Mouse (Mus musculus) forebrain, embryonic 10.5 days (tissue): Measurements from ENCODE around the gene Glud1. TPM values are rescaled to one million over a fixed set of nuclear protein-coding genes. Genes with fewer than 3 reads are reported as not detected.

Experiments
- DNase-seq: peaks from one replicate; pipeline ENCODE4 v3.0.0-alpha.2; 2017; ENCODE audit warnings: low spot score; ENCODE audit errors: extremely low spot score
- H3K27ac ChIP-seq: fragments of 300-500 bp; sonication (generic); 2 replicates; pipeline ENCODE4 v1.5.1; 2016; ENCODE audit warnings: mild to moderate bottlenecking
- H3K27me3 ChIP-seq: fragments of 300-500 bp; sonication (generic); 2 replicates; pipeline ENCODE4 v1.6.1; 2016; ENCODE audit warnings: mild to moderate bottlenecking; ENCODE audit not compliant: poor library complexity, severe bottlenecking
- H3K36me3 ChIP-seq: fragments of 300-500 bp; sonication (generic); replicated peaks from 2 replicates; pipeline ENCODE4 v1.6.1; 2016; ENCODE audit warnings: mild to moderate bottlenecking, moderate library complexity
- H3K4me1 ChIP-seq: fragments of 300-500 bp; sonication (generic); 2 replicates; pipeline ENCODE4 v1.6.1; 2016
- H3K4me3 ChIP-seq: fragments of 300-500 bp; sonication (generic); 2 replicates; pipeline ENCODE4 v1.5.1; 2016; ENCODE audit warnings: mild to moderate bottlenecking, moderate library complexity
- H3K9me3 ChIP-seq: fragments of 300-500 bp; sonication (generic); 2 replicates; pipeline ENCODE4 v1.6.1; 2016; ENCODE audit warnings: mild to moderate bottlenecking, moderate library complexity
- WGBS: fragments of 180-500 bp; shearing (Covaris S2); methylation state at CpG from one replicate; pipeline ENCODE4 v1.1.7; 2016; 5-methylcytosine and 5-hydroxymethylcytosine counted together
- polyA plus RNA-seq: library from polyadenylated mRNA; unstranded; fragments of >200 nt; fragmentation: Nextera tagmentation; extraction: Ambion mirVana; gene quantifications from 2 replicates; pipeline ENCODE4 v1.2.1, GENCODE M21; 2016

The Glud1 gene
- polyA plus RNA-seq, 1 experiment from 2014 or later = 63.9 TPM

- Histone ChIP-seq H3K36me3 (peaks cover 41% of the 10 kb centered on the region), H3K9me3 (no peaks in the 10 kb centered on the region), H3K4me1 (peaks cover 27% of the 10 kb centered on the region), H3K4me3 (no peak overlapping the region), H3K27ac (no peak overlapping the region), H3K27me3 (no peaks in the 10 kb centered on the region)
- no peak for DNase-seq
- WGBS = over 99% methylated on average over 3 of the region's 3 CpGs
Observed at GRCm38 (mm10) chr14:34314796-34315195, 4.3 kb downstream of the Glud1 start.

GRCm38 (mm10) chr14:34316346-34316745 is 5.8 kb downstream of the Glud1 start:
- H3K27ac ChIP-seq = no peak overlapping the region
- WGBS = 98% methylated on average over 2 of the region's 2 CpGs
- H3K36me3 ChIP-seq = peaks cover 57% of the 10 kb centered on the region
- DNase-seq = no peak
- H3K9me3 ChIP-seq = no peaks in the 10 kb centered on the region
- no peaks in the 10 kb centered on the region for H3K27me3 ChIP-seq
- peaks cover 26% of the 10 kb centered on the region for H3K4me1 ChIP-seq
- no peak overlapping the region for H3K4me3 ChIP-seq

- DNase-seq = no peak
- no peak overlapping the region for H3K27ac ChIP-seq
- H3K36me3 ChIP-seq = peaks cover 62% of the 10 kb centered on the region
- no peak overlapping the region for H3K4me3 ChIP-seq
- peaks cover 17% of the 10 kb centered on the region for H3K4me1 ChIP-seq
- no peaks in the 10 kb centered on the region for H3K27me3 ChIP-seq
- H3K9me3 ChIP-seq = no peaks in the 10 kb centered on the region
- WGBS = 93% methylated on average over 3 of the region's 3 CpGs
Observed at GRCm38 (mm10) chr14:34317431-34317830, 6.9 kb downstream of the Glud1 start.

GRCm38 (mm10) chr14:34318113-34318512 is 7.6 kb downstream of the Glud1 start:
- peaks cover 68% of the 10 kb centered on the region for H3K36me3 ChIP-seq
- no peaks in the 10 kb centered on the region for H3K27me3 ChIP-seq
- peaks cover 10% of the 10 kb centered on the region for H3K4me1 ChIP-seq
- H3K4me3 ChIP-seq = no peak overlapping the region
- no peaks in the 10 kb centered on the region for H3K9me3 ChIP-seq
- no peak overlapping the region for H3K27ac ChIP-seq
- no peak for DNase-seq

- Histone ChIP-seq H3K9me3 (no peaks in the 10 kb centered on the region), H3K4me3 (no peak overlapping the region), H3K27ac (no peak overlapping the region), H3K27me3 (no peaks in the 10 kb centered on the region), H3K36me3 (peaks cover 87% of the 10 kb centered on the region), H3K4me1 (no peaks in the 10 kb centered on the region)
- 94% methylated on average over 5 of the region's 5 CpGs for WGBS
- DNase-seq = no peak
Observed at GRCm38 (mm10) chr14:34323576-34324085, 13.1 kb downstream of the Glud1 start.

- 96% methylated on average over 3 of the region's 3 CpGs for WGBS
- Histone ChIP-seq H3K9me3 (no peaks in the 10 kb centered on the region), H3K4me3 (no peak overlapping the region), H3K27ac (no peak overlapping the region), H3K36me3 (peaks cover 85% of the 10 kb centered on the region), H3K27me3 (no peaks in the 10 kb centered on the region), H3K4me1 (no peaks in the 10 kb centered on the region)
- no peak for DNase-seq
Observed at GRCm38 (mm10) chr14:34326606-34327005, 16.1 kb downstream of the Glud1 start.

GRCm38 (mm10) chr14:34327618-34328017 is 17.1 kb downstream of the Glud1 start:
- no peaks in the 10 kb centered on the region for H3K9me3 ChIP-seq
- no peaks in the 10 kb centered on the region for H3K4me1 ChIP-seq
- WGBS = 91% methylated on average over 1 of the region's 1 CpGs
- no peak overlapping the region for H3K27ac ChIP-seq
- peaks cover 92% of the 10 kb centered on the region for H3K36me3 ChIP-seq
- H3K27me3 ChIP-seq = no peaks in the 10 kb centered on the region
- no peak overlapping the region for H3K4me3 ChIP-seq
- no peak for DNase-seq

GRCm38 (mm10) chr14:34330657-34331158 is 20.2 kb downstream of the Glud1 start:
- no peak overlapping the region for H3K27ac ChIP-seq
- no peak for DNase-seq
- no peaks in the 10 kb centered on the region for H3K9me3 ChIP-seq
- no peaks in the 10 kb centered on the region for H3K4me1 ChIP-seq
- peaks cover 92% of the 10 kb centered on the region for H3K36me3 ChIP-seq
- H3K27me3 ChIP-seq = no peaks in the 10 kb centered on the region
- H3K4me3 ChIP-seq = no peak overlapping the region
- WGBS = 92% methylated on average over 9 of the region's 9 CpGs

GRCm38 (mm10) chr14:34331886-34332285 is 21.4 kb downstream of the Glud1 start:
- Histone ChIP-seq H3K4me1 (no peaks in the 10 kb centered on the region), H3K27ac (no peak overlapping the region), H3K36me3 (peaks cover 92% of the 10 kb centered on the region), H3K27me3 (no peaks in the 10 kb centered on the region), H3K4me3 (no peak overlapping the region), H3K9me3 (no peaks in the 10 kb centered on the region)
- WGBS = 94% methylated on average over 3 of the region's 3 CpGs
- no peak for DNase-seq

GRCm38 (mm10) chr14:34332476-34332875 is 21.9 kb downstream of the Glud1 start:
- Histone ChIP-seq H3K36me3 (peaks cover 92% of the 10 kb centered on the region), H3K4me1 (no peaks in the 10 kb centered on the region), H3K9me3 (no peaks in the 10 kb centered on the region), H3K27ac (no peak overlapping the region), H3K27me3 (no peaks in the 10 kb centered on the region), H3K4me3 (no peak overlapping the region)
- 91% methylated on average over 5 of the region's 5 CpGs for WGBS
- DNase-seq = no peak

GRCm38 (mm10) chr14:34339446-34339845 is 28.9 kb downstream of the Glud1 start:
- 65% methylated on average over 1 of the region's 1 CpGs for WGBS
- peaks cover 95% of the 10 kb centered on the region for H3K36me3 ChIP-seq
- no peak for DNase-seq
- H3K4me3 ChIP-seq = no peak overlapping the region
- no peaks in the 10 kb centered on the region for H3K9me3 ChIP-seq
- H3K4me1 ChIP-seq = no peaks in the 10 kb centered on the region
- no peaks in the 10 kb centered on the region for H3K27me3 ChIP-seq
- no peak overlapping the region for H3K27ac ChIP-seq

GRCm38 (mm10) chr14:34341993-34342392 is 31.5 kb downstream of the Glud1 start:
- no peaks in the 10 kb centered on the region for H3K27me3 ChIP-seq
- 0 out of 2 replicates have a peak, but pooled peaks cover 5% of the 10 kb centered on the region for H3K4me1 ChIP-seq
- 91% methylated on average over 4 of the region's 4 CpGs for WGBS
- H3K27ac ChIP-seq = no peak overlapping the region
- DNase-seq = no peak
- H3K4me3 ChIP-seq = no peak overlapping the region
- peaks cover 74% of the 10 kb centered on the region for H3K36me3 ChIP-seq
- H3K9me3 ChIP-seq = no peaks in the 10 kb centered on the region

GRCm38 (mm10) chr14:34343078-34343477 is 32.6 kb downstream of the Glud1 start:
- H3K27me3 ChIP-seq = no peaks in the 10 kb centered on the region
- 0 out of 2 replicates have a peak, but pooled peaks cover 5% of the 10 kb centered on the region for H3K4me1 ChIP-seq
- 93% methylated on average over 4 of the region's 4 CpGs for WGBS
- H3K9me3 ChIP-seq = no peaks in the 10 kb centered on the region
- H3K36me3 ChIP-seq = peaks cover 63% of the 10 kb centered on the region
- H3K27ac ChIP-seq = no peak overlapping the region
- H3K4me3 ChIP-seq = no peak overlapping the region
- no peak for DNase-seq

GRCm38 (mm10) chr14:34344361-34344760 is 33.8 kb downstream of the Glud1 start:
- peaks cover 52% of the 10 kb centered on the region for H3K36me3 ChIP-seq

More at GRCm38 (mm10) chr14:34344361-34344760, 33.8 kb downstream of the Glud1 start:
- Histone ChIP-seq H3K27ac (no peak overlapping the region), H3K4me1 (0 out of 2 replicates have a peak, but pooled peaks cover 5% of the 10 kb centered on the region), H3K4me3 (no peak overlapping the region), H3K9me3 (no peaks in the 10 kb centered on the region), H3K27me3 (no peaks in the 10 kb centered on the region)
- WGBS = 90% methylated on average over 5 of the region's 5 CpGs
- no peak for DNase-seq
